Mouse (Mus musculus) midbrain, postnatal 0 days (tissue): ENCODE data around the gene Kdsr. TPM values are rescaled to one million over a fixed set of nuclear protein-coding genes. Genes with fewer than 3 reads are reported as not detected.

ENCODE experiments used
- ATAC-seq: fragments of 200-750 bp; cut with Nextera tagmentation; 2 replicates; pipeline ENCODE4 v1.8.0; 2017; ENCODE audit warnings: moderate number of reproducible peaks, mild to moderate bottlenecking, moderate TSS enrichment, moderate library complexity; ENCODE audit not compliant: low FRiP score
- DNase-seq: peaks from one replicate; pipeline ENCODE4 v3.0.0-alpha.2; 2015; ENCODE audit warnings: low spot score
- H3K27ac ChIP-seq: fragments of 300-500 bp; sonication (generic); 2 replicates; pipeline ENCODE4 v1.5.1; 2014; ENCODE audit warnings: low read depth, mild to moderate bottlenecking, low read length, mixed read lengths
- H3K27me3 ChIP-seq: fragments of 300-500 bp; sonication (generic); 2 replicates; pipeline ENCODE4 v1.6.1; 2014; ENCODE audit warnings: low read length, control low read depth, mixed read lengths; ENCODE audit not compliant: insufficient read depth
- H3K36me3 ChIP-seq: fragments of 300-500 bp; sonication (generic); 2 replicates; pipeline ENCODE4 v1.6.1; 2014; ENCODE audit warnings: low read length, control low read depth, mixed read lengths; ENCODE audit not compliant: insufficient read depth
- H3K4me1 ChIP-seq: fragments of 300-500 bp; sonication (generic); 2 replicates; pipeline ENCODE4 v1.6.1; 2014; ENCODE audit warnings: mild to moderate bottlenecking, control low read depth, antibody characterized with exemption, low read length, mixed read lengths; ENCODE audit not compliant: insufficient read depth
- H3K4me2 ChIP-seq: fragments of 300-500 bp; sonication (generic); 2 replicates; pipeline ENCODE4 v1.6.1; 2014; ENCODE audit warnings: low read depth, mild to moderate bottlenecking, low read length, mixed read lengths; ENCODE audit not compliant: poor library complexity, severe bottlenecking
- H3K4me3 ChIP-seq: fragments of 300-500 bp; sonication (generic); 2 replicates; pipeline ENCODE4 v1.5.1; 2014; ENCODE audit warnings: low read depth, mild to moderate bottlenecking, low read length, moderate library complexity
- H3K9ac ChIP-seq: fragments of 300-500 bp; sonication (generic); replicated peaks from 2 replicates; pipeline ENCODE4 v1.6.1; 2014; ENCODE audit warnings: mild to moderate bottlenecking, low read length, moderate library complexity, mixed read lengths; ENCODE audit not compliant: poor library complexity, severe bottlenecking
- H3K9me3 ChIP-seq: fragments of 300-500 bp; sonication (generic); 2 replicates; pipeline ENCODE4 v1.6.1; 2016; ENCODE audit warnings: low read length, control low read depth
- CTCF ChIP-seq: IDR thresholded peaks from 2 replicates; pipeline ENCODE4 v1.5.1; 2016; ENCODE audit warnings: antibody characterized with exemption, mild to moderate bottlenecking
- WGBS: fragments of 180-500 bp; shearing (Covaris S2); extraction: QIAGEN DNeasy Blood & Tissue Kit; methylation state at CpG from one replicate; pipeline ENCODE4 v1.1.7; 2014; 5-methylcytosine and 5-hydroxymethylcytosine counted together
- polyA plus RNA-seq: library from polyadenylated mRNA; unstranded; fragments of >200 nt; fragmentation: Nextera tagmentation; extraction: Ambion mirVana; gene quantifications from 2 replicates; pipeline ENCODE4 v1.2.1, GENCODE M21; 2015
- total RNA-seq: library from RNA; depleted of rRNA; stranded (reverse); fragments of >200 nt; gene quantifications from 2 replicates; pipeline ENCODE4 v1.2.3, GENCODE M21; 2014

The Kdsr gene
- total and polyA plus RNA-seq, 2 experiments from 2014 or later: 10.6 to 17.1 TPM

DNA sequence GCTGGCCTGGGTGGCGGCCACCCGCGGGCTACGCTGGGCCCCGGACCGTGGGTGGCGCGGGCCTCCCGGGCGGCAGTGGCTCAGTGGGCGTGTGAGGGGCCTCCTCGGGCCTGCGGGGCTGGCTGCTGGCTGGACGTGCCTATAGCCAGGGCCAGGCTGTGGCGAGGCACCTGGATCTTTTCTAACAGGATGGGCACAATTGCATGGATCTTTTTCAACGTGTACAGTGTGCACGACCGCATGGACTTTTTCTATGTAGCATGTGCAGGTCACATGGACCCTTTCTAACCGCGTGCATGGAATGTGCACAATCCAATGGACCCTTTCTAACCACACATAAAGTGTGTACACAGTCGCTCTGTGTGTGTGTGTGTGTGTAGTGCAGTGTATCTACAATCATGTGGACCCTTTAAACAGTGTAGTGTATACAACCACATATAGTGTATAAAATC, 45.0 kb downstream of the Kdsr start:
- Histone ChIP-seq H3K27ac (peak overlapping the region; percentile 90), H3K36me3 (no peaks in the 10 kb centered on the region), H3K4me2 (peak overlapping the region; percentile 91), H3K9me3 (no peaks in the 10 kb centered on the region), H3K4me3 (peak overlapping the region; percentile 82), H3K4me1 (peaks cover 4% of the 10 kb centered on the region; the same call in 1 of the 2 replicates), H3K27me3 (no peaks in the 10 kb centered on the region), H3K9ac (peak overlapping the region; percentile 92)
- TF ChIP-seq CTCF: no peak
- peak; percentile 47 for DNase-seq
- WGBS: 4% methylated on average over 21 of the region's 21 CpGs
- peak; percentile 67 for ATAC-seq

DNA sequence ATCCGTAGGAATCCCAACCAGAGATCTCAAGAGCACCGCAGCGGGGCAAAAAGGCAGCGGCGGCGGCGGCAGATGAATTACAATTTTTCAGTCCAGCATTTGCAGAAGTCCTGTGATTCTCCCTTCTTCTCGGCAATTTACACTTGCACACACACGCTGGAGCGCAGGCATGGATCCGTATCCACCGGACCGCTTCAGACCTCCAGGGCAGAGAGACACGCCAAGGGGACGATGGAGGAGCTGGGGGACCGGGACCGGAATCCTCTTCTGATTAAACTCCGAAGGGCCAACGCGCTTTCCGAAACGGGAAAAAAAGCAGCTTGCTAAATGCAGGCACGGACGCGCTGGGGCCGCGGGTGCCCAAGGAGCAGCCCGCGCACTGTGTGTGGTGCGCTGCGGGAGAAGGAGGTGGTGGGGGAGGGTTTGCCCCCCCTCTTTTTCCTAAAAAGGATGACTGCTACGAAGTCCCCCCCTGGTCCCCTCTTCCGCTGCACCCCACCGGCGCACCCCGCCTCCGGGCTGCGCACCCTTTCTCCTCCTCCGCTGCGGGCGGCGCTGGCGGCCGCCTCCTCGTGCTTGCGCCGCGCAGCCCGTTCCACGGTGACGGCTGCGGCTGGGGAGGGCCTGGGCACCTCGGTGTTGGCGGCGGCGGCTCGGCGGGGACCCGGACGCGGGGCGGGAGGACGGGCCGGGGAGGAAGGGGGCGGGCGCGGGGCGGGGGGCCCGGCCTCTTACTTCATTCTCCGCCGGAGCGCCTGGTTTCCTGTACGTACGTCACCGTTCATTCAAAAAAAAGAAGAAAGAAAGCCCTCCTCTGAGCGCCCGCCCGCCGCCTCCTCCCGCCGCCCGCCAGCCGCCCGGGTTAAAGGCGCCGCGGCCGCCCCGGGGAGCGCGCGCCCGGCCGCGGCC, 45.7 kb downstream of the Kdsr start, which contains the start of gene Bcl2:
Gene Bcl2 (minus strand): TSS at position 654 of the 909 bp plus-strand sequence.
- no peaks in the 10 kb centered on the region for H3K36me3 ChIP-seq
- H3K9ac ChIP-seq: peak within 1 kb of the TSS; percentile 92
- WGBS: under 1% methylated on average over 49 of the region's 95 CpGs
- H3K4me1 ChIP-seq: peaks cover 4% of the 10 kb centered on the region; the same call in 1 of the 2 replicates
- ATAC-seq: peak; percentile 86
- DNase-seq: peak; percentile 86
- H3K4me2 ChIP-seq: peak within 1 kb of the TSS; percentile 91
- peak within 1 kb of the TSS; percentile 82 for H3K4me3 ChIP-seq
- TF ChIP-seq CTCF: no peak
- H3K9me3 ChIP-seq: no peaks in the 10 kb centered on the region
- no peaks in the 10 kb centered on the region for H3K27me3 ChIP-seq
- peak within 1 kb of the TSS; percentile 90 for H3K27ac ChIP-seq

DNA sequence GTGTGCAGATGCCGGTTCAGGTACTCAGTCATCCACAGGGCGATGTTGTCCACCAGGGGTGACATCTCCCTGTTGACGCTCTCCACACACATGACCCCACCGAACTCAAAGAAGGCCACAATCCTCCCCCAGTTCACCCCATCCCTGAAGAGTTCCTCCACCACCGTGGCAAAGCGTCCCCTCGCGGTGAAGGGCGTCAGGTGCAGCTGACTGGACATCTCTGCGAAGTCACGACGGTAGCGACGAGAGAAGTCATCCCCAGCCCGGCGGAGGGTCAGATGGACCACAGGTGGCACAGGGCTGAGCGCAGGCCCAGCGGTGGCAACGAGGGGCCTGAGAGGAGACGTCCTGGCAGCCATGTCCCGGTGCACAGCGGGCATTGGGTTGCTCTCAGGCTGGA, 47.2 kb downstream of the Kdsr start:
- TF ChIP-seq CTCF: peak; percentile 81
- Histone ChIP-seq H3K4me1 (peaks cover 8% of the 10 kb centered on the region; the same call in 1 of the 2 replicates), H3K4me2 (peak overlapping the region; percentile 91), H3K27ac (no peak overlapping the region), H3K9ac (peak overlapping the region; percentile 92), H3K9me3 (no peaks in the 10 kb centered on the region), H3K36me3 (no peaks in the 10 kb centered on the region), H3K4me3 (peak overlapping the region; percentile 82), H3K27me3 (no peaks in the 10 kb centered on the region)
- ATAC-seq (no peak), DNase-seq (peak; percentile 61)
- 8% methylated on average over 22 of the region's 22 CpGs for WGBS

DNA sequence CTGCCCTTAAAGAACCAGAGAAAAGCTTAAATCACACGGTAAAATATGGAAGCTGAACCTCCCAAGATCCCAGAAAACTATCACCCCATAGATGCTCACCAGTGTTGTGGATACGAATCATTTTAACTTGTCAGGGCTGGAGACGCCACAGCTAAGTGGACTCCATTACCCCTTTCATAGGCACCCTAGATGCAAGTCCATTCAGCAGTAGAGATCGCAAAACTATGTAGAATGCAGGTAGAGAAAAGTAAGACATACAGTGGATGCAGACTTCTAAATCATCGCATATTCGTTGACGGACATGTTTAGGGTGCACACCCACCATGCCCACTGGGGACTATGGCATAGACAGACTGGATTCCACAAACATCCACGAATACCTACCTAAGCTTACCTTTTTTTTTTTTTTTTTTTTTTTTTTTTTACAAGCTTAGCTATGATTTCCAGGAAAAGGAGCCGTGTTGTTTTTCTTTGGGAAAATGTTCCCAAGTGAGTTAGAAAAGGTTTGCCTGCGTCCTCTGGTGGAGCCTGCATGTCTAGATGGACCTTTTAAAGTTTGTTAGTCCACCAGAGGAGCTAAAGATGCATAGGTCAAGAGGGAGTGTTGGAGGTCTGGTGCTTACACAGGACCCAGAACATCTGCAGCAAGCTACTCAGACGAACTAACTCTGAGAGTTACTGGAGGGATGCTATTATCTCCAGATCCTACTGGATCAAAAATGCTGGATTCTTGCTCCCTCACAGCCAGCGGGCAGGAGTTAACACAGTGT, 48.0 kb downstream of the Kdsr start:
- peak; percentile 42 for DNase-seq
- Histone ChIP-seq H3K4me1 (peaks cover 8% of the 10 kb centered on the region; the same call in 1 of the 2 replicates), H3K9ac (0 out of 2 replicates have a peak overlapping the region, but pooled peaks have one; percentile 5), H3K27ac (no peak overlapping the region), H3K36me3 (no peaks in the 10 kb centered on the region), H3K27me3 (no peaks in the 10 kb centered on the region), H3K9me3 (no peaks in the 10 kb centered on the region), H3K4me2 (peak overlapping the region; percentile 91), H3K4me3 (peak overlapping the region; percentile 82)
- no peak for ATAC-seq
- TF ChIP-seq CTCF: peak; percentile 56
- WGBS: 58% methylated on average over 12 of the region's 12 CpGs

DNA sequence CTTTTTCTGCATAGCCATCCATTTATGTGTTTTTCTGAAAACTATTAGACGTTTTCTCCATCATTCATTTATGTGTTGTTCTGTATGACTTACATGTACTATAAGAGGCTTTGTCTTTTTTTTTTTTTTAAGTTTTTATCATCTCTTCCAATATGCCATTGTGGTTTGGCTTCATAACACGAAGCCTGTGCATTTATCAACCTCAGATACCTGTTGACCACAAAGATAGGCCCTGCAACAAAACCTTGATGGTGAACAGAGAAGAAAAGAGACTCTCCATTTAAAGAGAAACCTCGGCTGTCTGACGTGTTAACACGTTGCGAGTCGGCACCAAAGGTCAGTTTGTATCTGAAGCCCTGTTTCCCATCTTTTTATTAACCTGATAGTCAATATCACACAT, 49.3 kb downstream of the Kdsr start:
- no peaks in the 10 kb centered on the region for H3K27me3 ChIP-seq
- H3K9ac ChIP-seq: no peak overlapping the region
- H3K4me1 ChIP-seq: peaks cover 8% of the 10 kb centered on the region; the same call in 1 of the 2 replicates
- H3K9me3 ChIP-seq: no peaks in the 10 kb centered on the region
- DNase-seq: no peak
- no peak overlapping the region; the same call in 1 of the 2 replicates for H3K4me3 ChIP-seq
- no peak overlapping the region for H3K27ac ChIP-seq
- no peaks in the 10 kb centered on the region for H3K36me3 ChIP-seq
- no peak for TF ChIP-seq CTCF
- ATAC-seq: no peak
- H3K4me2 ChIP-seq: peak overlapping the region; percentile 36
- WGBS: 70% methylated on average over 7 of the region's 7 CpGs
